Mouse (Mus musculus) left cerebral cortex, postnatal 25 days (tissue): ENCODE measurements around the gene Mllt10. TPM values are rescaled to one million over a fixed set of nuclear protein-coding genes. Genes with fewer than 3 reads are reported as not detected.

Experiments
- DNase-seq, 2 experiments: peaks; one replicate each; pipeline ENCODE4 v3.0.0; 2022; ENCODE audit warnings: low spot score in 2 of 2, mixed read lengths in 1 of 2
- intact Hi-C: fragments of 180-260 bp; cut with DNase I; formaldehyde crosslinking; loops from one replicate; pipeline ENCODE4 v1.15.1; 2025
- total RNA-seq, 2 experiments: library from RNA; stranded (reverse); gene quantifications; 2 replicates each; pipeline ENCODE4 v1.2.3; 2021

Gene Mllt10
- 10 to 100 TPM; 47.2 to 51.5 TPM for total RNA-seq

DNA sequence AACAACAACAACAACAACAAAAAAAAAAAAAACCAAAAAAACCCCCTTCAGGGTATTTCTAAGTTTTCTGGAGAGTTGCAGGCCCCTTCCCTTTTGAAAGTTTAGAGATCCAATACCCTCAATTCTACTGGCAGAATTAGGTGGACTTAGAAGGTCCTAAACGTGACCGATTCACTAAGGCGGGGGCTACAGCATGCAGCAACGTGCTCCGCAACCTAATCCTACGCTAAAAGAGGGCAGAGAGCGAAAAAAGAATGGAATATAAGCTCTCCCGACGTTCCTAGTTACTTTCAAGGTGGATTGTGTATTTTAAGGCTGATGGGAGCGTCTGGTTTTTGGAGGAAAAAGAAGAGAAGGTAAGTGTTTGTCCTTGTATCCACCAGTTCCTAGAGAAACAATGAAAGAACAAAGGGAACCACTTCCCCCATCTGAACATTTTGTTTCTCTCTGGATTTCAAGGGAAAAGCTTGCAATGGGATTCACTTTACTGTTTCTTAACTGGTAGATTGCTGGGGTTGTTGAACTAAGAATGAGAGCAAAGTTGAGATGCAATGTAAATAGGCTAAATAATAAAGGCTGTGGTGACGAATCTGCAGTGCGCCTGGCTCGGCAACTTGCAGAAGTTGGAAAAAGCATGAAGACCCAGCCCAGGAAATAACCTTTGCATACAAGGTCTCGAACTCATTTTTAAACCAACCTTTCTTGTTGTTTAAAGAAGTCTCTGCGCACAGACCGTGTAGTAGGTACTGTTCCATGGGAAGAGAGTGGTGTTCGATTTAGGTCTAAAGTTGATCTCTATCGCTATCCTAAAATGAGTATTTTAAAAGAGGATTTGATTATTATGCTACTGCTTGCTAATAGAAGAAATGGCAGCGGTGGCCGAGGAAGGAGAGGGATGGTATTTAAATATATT, at the start of gene Mllt10:
TSS of gene Mllt10 (plus strand) at position 222 of the 913 bp plus-strand sequence.
- intact Hi-C loops, result loop anchor here (5.0 kb wide), 2 partner anchors 152 to 622 kb away; partner anchors contain the start of gene Bmi1
- DNase-seq, result no peak

DNA sequence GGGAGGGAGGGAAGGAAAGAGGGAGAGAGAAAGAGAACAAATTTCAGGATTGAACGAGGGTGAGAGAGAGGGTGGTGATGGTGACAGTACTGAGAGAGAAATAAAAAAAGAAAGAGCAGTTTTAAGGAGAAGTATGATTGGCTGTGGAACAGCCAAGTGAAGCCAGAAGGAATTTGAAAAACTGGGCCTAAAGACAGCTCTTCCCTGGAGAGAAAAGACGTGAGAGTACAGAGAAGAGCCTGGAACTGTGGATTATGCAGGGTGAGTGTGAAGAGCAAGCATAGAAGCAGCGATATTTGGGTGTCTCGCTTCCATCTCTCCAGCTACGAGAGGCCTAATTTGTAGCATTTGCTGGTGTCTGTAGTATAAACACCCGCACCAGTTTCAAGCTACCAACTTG, 43.8 kb upstream of the Mllt10 start:
- intact Hi-C loops, result no loop called here
- DNase-seq, result peak in 1 of 2 experiments; percentile 33

DNA sequence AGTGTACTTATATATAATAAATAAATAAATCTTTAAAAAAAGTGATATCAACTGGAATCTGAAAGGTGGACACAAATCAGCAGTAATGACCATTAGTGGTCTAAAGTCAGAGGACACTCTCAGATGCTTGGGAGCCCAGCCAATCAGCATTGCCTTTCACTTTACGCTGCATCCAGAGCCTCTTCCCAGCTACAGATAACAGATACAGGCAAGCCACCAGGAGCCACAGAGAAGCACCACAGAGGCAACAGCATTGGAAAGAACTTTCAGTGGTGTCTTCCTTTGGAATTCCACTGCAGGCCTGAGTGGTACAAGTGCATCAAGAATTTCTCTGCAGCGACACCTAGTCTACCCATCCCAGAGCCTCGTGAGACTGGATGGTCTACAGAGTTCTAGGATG, 42.2 kb upstream of the Mllt10 start:
- no peak for DNase-seq
- intact Hi-C loops, result no loop called here

DNA sequence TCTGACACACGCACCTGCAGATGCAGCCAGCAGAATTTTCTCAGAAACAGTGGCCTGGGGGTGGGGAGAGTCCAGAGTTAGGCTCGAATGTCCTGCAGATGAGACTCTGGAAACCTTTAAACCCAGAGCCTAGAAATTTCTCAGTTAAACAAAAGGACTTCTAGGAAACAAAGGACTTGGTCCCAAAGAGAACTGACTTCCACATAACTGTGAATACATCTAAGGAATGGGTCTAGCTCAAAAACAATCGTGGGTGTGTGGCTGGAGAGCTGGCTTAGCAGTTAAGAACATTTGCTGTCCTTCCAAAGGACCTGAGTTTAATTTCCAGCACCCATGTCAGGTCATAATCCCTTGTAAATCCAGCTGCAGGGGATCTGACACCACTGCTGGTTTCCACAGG, 39.5 kb upstream of the Mllt10 start:
- no peak for DNase-seq
- intact Hi-C loops, result no loop called here

DNA sequence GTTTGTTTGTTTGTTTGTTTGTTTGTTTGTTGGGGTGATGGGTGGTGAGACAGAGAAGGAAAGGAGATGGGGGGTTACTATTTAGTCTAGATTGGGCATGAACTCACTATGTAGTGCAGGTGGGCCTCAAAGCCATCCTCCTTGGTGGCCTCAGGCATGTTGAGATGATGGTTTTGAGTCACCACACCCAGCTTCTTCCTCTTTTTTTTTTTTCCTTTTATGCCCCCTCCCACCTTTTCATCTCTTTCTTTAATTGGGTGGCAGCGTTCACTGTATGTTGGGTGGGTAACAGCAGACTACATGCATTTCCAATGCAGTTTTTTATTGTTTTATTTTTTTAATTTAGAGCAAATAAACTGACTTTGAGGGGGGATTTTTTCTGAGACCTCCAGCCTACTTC, 38.4 kb upstream of the Mllt10 start:
- DNase-seq, result no peak
- intact Hi-C loops, result no loop called here

DNA sequence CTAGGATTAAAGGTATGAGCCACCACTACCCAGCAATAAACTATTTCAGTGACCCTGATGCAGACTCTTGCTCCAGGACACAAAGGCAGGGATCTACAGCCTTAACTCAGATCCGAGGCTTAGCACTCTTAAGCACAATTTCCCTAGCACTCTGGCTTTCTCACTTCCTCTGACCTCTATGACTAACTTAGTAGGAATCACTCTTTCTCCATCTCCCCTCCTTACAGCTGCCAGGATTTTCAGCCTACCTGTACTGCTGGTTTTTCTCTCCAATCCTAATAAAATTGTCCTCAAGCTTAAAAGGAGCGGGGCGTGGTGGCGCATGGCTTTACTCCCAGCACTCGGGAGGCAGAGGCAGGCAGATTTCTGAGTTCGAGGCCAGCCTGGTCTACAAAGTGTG, 37.7 kb upstream of the Mllt10 start:
- DNase-seq, result no peak
- intact Hi-C loops, result no loop called here

DNA sequence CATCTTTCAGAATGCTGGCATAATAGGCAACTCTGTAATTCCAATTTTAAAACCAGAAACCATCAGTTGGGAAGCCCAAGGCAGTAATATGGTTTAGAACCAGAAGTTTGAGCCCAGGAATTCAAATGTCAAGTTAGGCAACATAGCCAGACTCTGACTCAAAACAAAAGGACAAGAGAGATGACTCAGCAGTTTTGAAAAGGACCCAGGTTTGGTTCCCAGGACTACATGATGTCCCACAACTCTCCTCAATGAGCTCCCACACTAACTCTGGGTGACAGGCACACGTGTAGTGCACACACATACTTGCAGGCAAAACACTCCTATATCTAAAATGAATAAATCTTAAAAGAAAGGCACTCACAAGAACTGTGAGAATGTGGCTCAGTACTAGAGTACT, 35.9 kb upstream of the Mllt10 start:
- intact Hi-C loops, result no loop called here
- no peak for DNase-seq

DNA sequence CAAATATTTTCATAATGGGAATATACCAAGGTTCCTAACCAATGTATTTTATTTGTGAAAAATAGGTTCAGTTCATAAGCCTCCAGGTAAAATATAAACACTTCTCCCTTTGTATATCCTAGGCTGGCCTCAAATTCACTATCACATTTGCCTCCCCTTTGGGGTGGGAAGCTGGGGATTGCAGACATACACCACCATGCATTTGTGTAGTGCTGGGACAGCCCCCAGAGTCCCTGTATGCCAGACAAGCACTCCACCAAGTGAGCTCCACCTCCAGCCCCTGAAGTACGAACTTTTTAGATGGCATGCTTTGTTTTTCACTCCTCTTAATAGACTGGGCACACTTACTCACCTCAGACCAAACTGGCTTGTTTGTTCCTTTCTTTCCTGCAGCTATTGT, 32.2 kb upstream of the Mllt10 start:
- intact Hi-C loops, result loop anchor here (10.0 kb wide), 3 partner anchors 582 to 1252 kb away; no protein-coding TSS in a partner anchor
- no peak for DNase-seq

DNA sequence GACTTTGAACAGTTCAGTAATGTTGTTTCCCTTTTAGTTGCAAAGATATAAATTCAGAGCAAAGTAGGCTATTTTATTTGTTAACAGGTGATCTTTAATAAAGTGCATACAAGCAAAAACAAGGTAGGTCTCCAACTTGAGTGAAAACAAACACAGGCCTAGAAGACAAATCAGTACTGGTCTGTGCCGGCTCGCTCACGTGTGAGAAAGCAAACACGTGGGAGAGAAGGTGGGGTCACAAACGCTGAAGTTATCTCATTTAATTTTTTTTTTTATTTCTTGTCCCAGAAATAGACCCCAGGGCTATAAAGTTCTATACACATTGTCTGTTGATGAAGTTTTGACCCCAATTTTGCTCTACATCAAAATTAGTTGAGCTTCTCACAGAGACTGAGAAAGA, 29.9 kb upstream of the Mllt10 start:
- intact Hi-C loops, result loop anchor here (2.0 to 10.0 kb wide), 7 partner anchors 317 to 1250 kb away; partner anchors contain the start of genes Bmi1, Dnajc1 and Spag6
- DNase-seq, result no peak

DNA sequence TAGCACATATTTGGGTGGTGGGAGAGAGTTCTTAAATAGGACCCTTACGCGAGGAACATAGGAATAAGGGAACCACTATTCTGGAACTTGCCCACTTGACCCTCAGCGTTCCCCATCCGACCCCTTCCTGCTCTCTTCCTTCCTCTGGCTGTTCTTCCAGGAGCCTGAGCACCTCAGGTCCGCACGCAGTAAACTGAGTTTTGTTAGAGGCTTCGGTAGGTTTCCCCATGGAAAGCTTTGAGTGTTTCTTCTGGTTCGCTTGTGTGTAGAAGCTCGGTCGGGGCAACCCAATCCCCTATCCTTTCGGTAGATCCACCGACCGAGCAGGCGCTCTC, 29.3 kb upstream of the Mllt10 start:
- intact Hi-C loops, result loop anchor here (2.0 to 10.0 kb wide), 8 partner anchors 39 to 1249 kb away; partner anchors contain the start of genes Bmi1, Dnajc1 and Spag6
- DNase-seq, result no peak

DNA sequence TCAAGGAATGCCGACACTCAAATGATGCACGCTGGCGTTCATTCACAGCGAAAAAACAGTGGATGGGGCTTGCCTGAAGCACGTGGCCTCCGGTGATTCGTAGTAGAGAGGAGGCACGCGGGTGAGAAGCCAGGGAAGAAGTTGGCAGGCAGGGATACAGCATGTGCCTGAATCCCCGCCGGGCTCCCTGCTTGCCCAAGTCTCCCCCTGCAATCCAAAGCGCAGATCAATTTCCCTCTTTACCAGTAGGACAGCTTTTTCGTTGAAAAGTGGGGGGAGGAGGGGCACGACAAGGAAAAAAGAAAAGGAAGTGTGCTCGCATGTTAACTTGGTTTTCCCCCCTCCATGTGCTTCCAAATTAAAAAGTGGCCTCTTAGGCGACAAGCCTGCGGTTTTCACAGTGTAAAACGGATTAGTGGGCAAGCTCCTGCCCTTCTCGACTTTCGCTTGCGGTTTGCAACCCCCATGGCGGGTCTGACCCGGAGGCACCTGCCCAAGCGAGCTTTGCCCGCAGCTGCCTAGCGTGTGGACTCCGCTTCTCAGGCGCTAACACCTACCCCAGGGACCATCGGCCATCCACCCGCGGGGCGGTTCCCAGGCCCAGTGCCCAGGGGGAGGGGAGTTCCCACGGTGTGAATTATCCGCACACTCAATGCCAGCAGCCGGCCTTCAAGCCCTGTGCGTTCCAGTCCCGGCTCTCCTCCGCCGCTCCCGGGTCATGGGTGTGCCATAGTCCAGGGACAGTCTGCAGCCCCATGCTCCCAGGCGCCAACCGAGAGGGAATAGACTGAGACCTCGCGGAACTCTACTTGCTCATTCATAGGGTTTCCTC, 28.7 kb upstream of the Mllt10 start:
- DNase-seq, result peak in 1 of 2 experiments; percentile 57
- intact Hi-C loops, result loop anchor here (2.0 to 10.0 kb wide), 7 partner anchors 38 to 1248 kb away; partner anchors contain the start of genes Dnajc1 and Spag6

DNA sequence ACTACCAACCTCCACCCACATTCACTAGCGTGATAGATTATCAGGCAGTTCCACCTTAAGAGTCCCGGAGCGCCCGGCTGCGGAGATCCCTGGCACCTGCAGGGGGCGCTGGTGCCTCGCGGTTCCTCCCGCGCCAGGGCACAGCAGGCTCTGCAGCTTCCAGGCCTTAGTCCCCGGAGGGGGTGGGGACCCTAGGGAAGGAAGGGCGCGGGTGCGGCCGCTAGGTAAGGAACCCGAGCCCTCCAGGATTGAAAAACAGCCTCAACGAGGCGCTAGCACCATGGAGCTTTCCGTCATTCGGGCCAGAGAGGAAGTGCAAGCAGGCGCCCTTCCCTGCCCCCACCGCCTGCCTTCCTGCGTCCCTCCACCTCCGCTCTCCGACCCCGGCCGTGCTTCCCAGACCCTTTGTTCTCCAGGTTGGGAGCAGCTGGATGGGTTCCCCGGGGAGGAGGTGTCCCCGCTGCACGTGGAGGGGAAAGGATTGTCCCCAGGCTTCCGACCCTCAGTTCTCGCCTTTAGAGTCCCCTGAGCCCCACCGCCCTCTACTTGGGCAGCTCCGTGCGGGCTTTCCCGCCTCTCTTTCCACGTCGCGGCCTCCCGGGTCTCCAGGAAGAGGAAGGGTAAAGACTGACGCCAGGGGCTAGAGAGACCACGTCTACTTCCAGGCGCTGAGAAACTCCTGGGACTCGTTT, 27.4 kb upstream of the Mllt10 start:
- peak; percentile 93 to 96 for DNase-seq
- intact Hi-C loops, result loop anchor here (1.0 to 10.0 kb wide), 9 partner anchors 29 to 1247 kb away; partner anchors contain the start of genes Dnajc1 and Spag6

DNA sequence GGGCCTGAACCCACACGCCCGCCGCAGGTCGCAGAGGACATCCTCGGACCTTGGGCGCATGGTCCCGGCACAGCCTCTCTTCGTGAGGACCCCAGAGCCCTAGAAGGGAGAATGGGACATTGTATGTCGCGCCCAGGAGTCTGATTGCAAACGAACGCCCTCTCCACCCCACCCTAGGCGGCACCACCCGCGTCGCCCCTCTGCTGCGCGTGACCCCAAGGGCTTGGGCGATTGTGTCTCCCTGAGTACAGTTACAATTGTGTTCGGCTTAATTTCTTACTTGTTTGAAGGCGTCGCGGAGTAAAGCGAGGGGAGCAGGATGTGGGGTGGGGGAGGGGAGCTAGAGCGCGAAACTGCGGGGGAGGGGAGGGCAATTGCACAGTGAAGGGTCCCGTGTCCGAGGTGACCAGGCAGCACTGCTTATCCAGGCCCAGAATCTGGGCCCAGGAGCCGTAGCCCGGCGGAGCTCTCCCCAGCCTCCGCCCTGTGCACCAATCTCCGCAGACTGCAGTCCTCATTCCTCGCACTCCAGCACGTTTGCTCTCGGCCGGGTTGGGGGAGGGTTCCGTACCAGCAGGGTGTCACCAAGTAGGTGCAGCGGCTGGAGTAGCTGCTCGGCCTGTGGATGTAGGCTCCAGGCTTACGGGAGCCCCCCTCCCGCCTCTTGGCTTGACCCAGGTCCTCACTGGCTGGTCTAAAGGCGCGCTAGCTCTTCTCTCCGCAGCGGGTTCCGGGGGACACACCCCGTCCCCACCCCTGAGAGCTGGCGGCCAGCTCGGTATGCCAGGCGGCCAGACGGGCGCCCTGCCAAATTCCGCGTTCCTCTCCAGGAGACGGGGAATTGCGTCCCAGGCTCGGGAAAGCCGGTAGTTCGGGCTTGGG, 26.7 kb upstream of the Mllt10 start:
- intact Hi-C loops, result loop anchor here (1.0 to 10.0 kb wide), 8 partner anchors 19 to 1246 kb away; partner anchors contain the start of genes Dnajc1 and Spag6
- DNase-seq, result peak; percentile 84 to 85

DNA sequence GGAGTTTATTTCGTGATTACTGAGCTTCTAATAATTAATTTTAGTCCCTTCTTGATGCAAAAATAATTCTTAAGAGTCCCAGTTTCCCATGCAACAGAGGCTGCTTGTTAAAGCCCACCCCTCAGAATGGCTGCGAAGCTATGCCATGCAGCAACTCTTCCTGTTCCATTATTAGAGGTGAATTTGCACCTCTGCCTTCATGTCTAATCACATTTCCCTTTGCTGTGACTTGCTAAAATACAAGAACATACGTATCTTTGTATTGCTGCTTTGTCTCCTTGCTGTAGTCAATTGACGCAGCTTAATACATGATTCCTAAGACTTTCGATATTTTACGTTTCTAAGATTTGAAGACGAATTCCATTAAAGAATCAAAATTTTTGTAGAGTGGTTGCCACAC, 25.4 kb upstream of the Mllt10 start:
- intact Hi-C loops, result loop anchor here (1.0 to 10.0 kb wide), 8 partner anchors 18 to 1245 kb away; partner anchors contain the start of genes Dnajc1 and Spag6
- DNase-seq, result no peak

DNA sequence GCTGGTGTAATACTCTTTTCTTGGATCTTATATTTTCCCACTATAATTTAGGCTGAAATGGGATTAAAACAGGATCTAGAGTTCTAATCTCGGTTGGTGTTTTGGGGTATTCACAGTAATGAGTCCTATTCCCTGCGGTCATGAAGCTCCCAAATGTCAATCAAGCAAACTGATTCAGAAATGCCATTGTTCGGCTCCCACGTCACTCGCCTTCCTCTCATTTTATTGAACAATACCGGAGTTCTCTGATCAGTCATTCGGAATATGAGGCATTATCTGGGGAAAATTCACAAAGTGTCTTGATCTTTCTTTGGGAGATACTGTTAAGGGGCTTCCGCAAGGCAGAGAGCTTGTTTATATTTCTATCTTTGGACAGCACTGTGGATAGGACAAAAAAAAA, 24.5 kb upstream of the Mllt10 start:
- intact Hi-C loops, result no loop called here
- no peak for DNase-seq

DNA sequence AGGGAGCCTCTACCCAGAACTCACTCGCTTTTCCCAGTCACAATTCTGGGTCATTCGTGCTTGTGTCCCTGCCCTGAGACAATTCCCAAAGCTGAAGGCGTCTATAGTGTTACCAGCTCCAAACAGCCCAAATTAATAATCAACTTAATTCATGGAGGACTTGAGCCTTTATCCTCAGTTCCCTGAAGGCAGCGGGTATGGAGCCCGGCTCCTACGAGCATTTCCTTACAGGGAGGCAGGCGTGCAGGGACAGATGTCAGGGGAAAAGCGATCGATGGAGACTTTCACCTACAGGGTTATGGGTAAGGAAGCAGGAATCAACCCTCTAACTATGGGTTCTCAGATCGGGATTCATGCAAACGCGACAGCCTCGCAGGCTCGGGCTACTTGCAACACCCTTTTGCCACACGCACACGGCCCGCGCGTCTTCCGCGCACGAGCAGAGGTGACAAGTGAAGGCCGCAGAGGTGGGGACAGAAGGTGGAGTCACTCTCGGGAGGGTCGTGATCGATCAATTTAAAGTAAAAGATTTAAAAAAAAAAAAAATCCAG, 23.7 kb upstream of the Mllt10 start:
- intact Hi-C loops, result no loop called here
- DNase-seq, result peak in 1 of 2 experiments; percentile 43

DNA sequence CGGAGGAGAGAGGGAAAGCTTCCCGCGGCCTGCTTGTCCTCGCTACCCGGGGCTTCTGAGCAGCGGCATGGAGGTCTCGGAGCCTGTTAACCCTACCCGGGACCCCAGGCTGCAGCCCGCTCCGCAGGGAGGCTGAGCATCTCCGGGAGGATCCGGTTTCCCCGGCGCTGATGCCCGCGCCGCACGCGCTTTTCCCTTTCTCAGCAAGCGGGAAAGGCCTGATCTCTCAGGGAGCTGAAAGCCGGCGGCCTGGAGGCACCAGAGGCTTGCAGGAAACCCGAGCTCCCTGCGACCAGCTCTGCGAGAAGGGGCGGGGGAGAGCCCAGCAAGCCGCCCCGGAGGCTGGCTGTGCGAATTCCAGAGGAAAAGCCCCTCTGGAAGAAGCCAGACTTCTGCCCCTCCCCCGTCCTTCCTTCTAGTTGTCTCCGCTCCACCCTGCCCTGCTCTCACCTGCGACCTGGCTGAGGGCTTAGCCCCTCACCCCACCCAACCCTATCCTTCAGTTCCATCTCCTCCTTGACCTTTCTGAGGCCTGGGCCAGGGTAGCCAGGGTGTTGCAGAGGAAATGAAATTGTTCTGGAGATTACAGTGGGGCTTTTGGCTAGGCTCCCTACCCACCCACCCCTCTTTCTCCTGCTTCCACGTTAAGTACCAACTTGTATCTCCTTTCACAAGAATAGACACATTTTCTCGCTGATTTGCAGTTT, 23.1 kb upstream of the Mllt10 start:
- intact Hi-C loops, result no loop called here
- peak in 1 of 2 experiments; percentile 55 for DNase-seq

DNA sequence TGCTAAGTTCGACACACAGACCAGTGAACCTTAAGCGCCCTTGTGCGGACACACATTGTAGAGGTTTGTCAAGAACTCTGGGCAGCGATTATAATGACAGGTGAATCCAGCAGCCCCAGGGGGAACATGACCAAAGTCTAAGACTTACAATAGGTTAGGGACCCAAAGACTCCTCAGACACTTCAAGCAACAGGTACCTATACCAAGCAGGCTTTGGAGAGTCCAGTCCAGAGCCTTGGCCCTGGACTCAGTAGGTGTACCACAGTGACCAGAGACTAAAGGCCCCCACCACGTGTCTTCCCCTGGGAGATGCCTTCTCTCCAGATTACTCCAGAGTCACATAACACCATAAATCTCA, 22.5 kb upstream of the Mllt10 start:
- no peak for DNase-seq
- intact Hi-C loops, result no loop called here
